Mouse (Mus musculus): ENCODE results near the gene Dlx4.

GRCm38 (mm10) chr11:95148754-95149153 lies 2.7 kb upstream of the Dlx4 start:
- TF ChIP-seq POLR2A (IDR thresholded peaks at IDR 0.05; ENCODE audit: low read depth, low read length) (no peak), CTCF (conservative IDR thresholded peaks at IDR 0.05; ENCODE audit: insufficient read depth, insufficient read length, low read depth, low read length) (no peak)
